Mouse (Mus musculus) gastrocnemius, adult 8-10 months (tissue): ENCODE data around the gene Poc1a. TPM values are rescaled to one million over a fixed set of nuclear protein-coding genes. Genes with fewer than 3 reads are reported as not detected.

Source experiments
- DNase-seq, 2 experiments: peaks; one replicate each; pipeline ENCODE4 v3.0.0; 2022; ENCODE audit warnings: low spot score in 2 of 2
- total RNA-seq, 4 experiments: library from RNA; stranded (reverse); gene quantifications; 2 replicates each; pipeline ENCODE4 v1.2.4; 2022

Poc1a gene
- total RNA-seq, 4 experiments from 2014 or later = 0.99 to 1.7 (median 1.3) TPM

DNA sequence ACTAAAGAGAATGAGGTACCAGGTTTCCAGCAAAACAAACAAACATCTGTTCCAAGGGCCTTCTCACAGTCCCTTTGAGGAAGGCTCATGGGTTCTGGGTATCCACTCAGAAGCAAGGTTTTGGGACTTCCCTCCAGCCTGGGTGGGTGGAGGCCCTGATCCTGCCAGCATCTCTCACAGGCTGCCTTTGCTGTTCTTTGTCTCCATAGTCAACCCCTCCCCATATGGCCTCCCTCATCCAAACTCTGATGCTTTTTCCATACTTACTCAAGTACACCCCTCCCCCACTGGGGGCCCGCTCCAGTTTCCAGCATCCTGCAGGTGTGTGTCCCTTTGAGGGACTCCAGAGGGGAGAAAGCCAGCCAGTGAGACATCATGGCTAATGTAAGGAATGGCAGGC is 85.3 kb downstream of the Poc1a start:
- no peak for DNase-seq

DNA sequence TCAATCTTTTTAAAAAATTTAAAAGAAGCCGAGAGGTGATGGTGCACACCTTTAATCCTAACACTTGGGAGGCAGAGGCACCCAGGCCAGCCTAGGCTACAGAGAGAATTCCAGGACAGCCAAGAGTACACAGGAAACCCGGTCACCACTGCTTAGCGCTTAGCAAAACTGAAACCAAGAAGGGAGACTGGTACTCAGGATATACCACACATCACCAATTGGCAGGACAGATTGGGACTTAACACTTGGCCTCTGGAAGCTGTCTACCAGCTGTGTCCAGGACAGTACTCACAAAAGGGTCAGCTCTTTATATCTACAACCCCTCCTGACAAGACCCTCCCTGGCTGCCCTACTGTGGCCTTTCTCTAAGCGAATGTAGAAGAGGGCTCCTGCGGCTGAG is 86.1 kb downstream of the Poc1a start:
- no peak for DNase-seq

DNA sequence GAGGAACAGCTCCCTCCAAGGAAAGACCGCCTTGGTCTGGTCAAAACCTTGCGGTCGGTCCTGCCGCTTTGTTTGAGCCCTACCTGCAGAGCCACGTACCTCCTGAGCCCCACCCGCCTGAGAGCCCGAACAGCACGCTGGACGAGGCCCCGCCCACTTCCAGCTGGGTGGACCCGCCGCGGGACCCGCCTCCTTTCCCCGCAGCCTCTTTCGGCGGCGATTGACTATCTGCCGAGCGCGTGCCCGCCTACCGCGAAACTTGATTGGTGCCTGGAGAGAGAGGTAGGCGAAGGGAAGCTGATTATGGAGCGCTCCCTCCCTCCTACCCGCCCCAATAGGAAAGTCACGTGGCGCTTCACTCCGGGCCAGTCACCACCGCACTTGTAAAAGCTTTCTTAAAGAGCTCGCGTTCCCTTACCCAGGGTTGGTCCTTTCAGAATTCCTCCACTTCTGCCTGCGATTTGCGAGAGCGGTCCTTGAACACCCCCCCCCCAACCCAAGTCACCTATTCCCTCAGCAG is 86.8 kb downstream of the Poc1a start:
- DNase-seq = peak; percentile 97 to 98

DNA sequence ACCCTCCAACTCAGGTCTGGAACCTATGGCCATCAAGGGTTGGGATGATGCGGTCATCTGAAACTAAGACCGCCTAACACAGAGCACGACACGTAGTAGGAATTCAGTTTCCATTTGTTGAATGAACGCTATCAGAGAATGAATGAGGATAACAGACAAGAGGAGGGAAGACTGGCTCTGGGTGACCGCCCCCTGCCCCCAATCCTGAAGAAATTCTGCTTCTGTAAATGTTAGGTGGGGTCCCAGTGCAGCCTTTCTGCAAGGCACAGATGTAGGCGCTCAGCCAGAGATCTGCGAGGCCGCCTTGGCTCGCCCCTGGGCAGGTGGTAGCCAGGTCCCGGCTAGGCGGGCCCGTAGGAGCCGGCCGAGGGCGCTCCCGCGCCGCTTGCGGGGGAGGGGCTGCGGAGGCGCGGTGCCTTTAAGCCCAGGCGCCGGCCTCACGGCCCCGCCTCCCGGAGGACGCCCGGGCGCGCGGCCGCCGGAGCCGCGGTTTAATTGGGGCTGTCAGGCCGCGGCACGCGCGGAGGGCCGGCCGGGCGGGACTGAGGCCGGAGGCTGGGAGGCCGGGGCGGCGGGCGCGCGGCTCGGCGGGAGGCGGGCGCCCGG is 87.4 kb downstream of the Poc1a start, which contains the start of gene Dusp7:
Gene Dusp7 (plus strand): TSS at position 521 of the 606 bp plus-strand sequence.
- peak; percentile 79 to 88 for DNase-seq

DNA sequence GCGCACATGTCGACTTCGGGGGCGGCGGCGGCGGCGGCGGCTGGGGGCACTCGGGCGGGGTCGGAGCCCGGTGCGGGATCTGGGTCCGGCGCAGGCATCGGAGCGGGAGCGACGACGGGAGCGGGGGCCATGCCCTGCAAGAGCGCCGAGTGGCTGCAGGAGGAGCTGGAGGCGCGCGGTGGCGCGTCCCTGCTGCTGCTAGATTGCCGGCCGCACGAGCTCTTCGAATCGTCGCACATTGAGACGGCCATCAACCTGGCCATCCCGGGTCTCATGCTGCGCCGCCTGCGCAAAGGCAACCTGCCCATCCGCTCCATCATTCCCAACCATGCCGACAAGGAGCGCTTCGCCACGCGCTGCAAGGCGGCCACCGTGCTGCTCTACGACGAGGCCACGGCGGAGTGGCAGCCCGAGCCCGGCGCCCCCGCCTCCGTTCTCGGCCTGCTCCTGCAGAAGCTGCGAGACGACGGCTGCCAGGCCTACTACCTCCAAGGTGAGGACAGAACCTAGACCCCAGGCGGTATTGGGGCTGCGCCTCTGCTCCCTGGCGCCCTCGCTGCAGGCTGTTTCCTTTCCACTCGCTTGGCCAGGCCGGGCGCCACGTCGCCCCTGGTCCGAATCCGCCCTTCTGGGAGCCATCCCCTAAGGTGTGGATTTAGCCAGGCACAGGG is 88.1 kb downstream of the Poc1a start:
- peak; percentile 36 to 49 for DNase-seq

DNA sequence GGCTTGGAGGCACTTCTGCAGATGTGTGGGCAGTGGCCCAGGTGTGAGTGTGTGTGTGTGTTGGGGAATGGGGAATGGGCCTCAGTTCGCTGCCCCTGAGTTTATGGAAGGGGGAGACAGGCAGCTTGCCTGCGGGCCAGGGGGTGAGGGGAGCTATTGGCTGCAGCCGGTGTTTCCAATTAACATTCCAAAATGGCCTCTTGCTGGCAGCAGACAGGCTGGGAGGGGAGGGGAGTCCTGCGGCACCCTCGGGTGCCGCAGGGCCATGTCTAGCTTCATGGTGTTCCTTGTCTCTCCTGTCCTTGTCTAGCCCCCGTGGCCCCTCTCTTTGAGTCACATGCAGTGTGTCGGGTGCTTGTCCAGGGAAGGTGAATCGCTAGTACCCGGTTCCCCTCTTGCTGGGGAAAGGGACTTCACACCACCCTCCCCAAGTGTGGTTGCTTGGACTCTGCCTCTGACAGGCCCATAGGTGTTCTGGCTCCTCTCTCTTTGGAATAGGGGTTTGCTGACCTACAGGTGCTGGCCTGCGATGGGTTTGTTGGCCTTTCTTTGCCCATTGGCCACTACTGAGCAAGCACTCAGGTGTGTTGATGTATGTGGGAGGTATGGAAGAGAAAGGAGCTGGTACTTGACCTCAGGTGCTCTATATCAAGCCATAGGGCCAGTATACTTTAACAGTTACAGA is 89.1 kb downstream of the Poc1a start:
- no peak for DNase-seq

DNA sequence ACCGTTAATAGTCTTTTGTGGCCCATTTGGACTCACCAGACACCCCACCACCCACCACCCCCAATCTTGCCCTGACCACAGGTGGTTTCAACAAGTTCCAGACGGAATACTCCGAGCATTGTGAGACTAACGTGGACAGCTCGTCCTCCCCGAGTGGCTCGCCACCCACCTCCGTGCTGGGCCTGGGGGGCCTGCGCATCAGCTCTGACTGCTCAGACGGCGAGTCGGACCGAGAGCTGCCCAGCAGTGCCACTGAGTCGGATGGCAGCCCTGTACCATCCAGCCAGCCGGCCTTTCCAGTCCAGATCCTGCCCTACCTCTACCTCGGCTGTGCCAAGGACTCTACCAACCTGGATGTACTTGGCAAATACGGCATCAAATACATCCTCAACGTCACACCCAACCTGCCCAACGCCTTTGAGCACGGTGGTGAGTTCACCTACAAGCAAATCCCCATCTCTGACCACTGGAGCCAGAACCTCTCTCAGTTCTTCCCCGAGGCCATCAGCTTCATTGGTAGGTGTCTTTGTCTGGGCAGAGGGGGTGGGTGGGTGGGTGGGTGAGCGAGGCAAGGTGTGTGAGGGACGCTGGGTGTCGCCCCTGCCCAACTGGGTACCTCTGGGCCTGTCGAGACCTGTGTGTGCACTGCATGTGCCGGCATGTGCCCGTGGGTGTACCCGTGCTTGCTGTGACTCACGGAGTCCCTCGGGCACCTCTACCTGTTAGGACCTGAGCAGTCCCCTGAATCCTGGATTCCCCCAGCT is 89.9 kb downstream of the Poc1a start:
- DNase-seq = no peak

DNA sequence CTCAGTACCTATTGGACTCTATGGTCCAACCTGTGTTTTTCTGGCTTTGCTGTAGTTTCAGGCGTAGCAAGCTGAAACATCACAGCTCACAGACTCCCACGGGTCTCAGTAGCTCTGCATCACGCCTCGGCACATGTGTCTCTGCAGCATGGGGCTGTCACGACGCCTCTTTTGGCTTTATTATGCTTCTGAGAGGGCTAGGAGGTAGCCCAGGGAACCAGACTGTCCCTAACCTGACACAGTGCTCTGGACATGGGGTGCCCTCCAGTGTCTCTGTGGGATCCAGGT is 90.5 kb downstream of the Poc1a start:
- no peak for DNase-seq

DNA sequence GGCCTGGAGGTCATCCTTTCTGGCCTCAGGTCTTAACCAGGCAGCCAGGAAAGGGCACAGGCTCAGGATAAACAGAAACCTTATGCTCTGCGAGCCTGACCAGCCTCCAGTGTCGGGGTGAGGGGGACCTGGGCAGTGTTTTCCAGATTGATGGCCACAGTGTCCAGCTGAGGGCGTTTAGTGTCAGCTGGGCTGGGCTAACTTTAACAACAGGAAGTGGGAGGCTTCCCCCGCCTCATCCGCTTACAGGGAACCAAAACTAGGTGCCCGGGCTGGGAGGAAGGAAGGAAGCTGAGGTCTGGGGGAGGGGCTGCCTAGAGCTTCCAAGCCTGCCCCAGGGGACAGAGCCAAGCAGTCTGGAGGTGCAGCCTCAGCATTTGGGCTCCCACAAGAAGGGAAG is 90.9 kb downstream of the Poc1a start:
- peak; percentile 85 to 90 for DNase-seq

DNA sequence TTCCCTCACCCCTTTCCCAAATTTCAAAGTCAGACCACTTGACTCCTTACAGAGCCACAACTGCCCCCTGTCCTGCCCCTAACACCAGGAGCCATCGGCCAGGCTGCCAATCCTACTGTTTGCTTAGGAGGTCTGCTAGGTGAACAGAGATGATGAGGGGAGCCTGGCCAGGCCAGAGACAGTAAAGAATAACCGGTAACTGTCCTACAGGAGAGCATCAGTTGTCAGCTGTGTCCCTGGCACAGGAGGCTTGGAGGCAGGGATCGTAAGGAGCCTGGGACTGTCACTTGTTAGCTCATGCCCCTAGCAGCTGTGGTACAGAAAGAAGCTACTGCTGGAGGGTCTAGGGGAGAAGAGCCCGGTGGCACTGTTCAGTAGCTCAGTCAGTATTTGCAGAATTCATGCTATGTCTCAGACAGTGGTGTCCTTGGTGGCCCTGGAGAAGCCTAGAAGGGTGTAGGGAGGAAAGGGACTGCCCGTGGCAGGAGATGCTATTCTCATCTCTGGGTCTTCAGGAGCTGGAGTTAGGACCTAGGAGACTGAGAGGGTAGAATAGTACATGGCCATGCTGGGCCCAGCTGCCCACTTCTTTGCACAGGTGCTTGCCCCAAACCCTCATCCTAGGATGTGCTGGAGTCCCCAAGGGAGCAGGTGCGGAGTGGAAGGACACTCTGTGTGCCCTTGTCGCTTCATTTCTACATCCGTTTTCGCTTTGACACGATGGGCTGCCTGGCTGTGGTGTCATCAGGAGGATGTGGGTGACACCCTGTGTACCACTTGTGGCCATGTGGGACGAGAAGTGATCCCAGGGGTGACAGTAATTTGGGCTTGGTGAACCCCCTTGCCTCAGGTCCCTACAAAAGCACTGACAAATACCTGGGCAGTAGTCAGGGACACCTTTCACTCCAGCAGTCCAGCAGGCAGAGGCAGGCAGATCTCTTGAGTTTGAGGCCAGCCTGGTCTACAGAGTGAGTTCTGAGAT is 91.9 kb downstream of the Poc1a start:
- no peak for DNase-seq

DNA sequence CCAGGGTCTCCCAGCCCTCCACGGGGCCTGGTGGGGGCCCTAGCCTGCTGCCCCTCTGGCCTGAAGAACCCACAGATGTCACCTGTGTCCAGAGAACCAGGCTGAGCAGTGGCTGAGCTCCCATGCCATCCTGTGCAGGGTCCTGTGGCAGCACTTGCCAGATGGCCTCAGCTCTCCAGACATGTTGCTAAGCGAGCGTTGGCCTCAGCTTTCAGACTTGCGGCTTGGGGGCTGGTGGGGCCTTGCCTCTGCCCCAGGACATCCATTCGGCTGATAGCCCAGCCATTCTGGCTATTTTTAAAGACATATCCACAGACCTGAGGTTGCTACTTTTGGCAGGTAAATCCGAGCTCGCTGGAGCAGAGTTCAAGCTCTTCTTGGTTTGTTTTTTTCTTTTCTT is 93.1 kb downstream of the Poc1a start:
- DNase-seq = no peak

DNA sequence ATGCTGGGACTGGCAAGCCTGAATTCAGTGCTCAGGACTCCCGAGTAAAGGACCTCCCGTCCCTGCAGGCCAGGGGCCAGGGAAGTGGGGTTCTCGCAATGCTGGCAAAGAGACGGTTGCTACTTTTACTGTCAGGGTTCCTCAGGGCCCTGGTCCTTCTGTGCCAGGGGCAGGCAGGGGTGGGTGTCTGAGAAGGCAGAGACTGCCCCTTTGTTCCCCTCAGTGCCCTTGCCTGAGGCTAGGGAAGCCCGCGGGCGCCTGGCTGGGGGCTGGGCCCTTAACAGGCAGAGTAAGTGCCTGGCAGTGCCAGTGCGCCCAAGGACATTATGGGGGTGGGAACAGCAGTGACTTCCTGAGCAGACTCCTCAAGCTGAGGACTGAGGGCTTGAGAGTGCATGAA is 96.4 kb downstream of the Poc1a start:
- DNase-seq = no peak

DNA sequence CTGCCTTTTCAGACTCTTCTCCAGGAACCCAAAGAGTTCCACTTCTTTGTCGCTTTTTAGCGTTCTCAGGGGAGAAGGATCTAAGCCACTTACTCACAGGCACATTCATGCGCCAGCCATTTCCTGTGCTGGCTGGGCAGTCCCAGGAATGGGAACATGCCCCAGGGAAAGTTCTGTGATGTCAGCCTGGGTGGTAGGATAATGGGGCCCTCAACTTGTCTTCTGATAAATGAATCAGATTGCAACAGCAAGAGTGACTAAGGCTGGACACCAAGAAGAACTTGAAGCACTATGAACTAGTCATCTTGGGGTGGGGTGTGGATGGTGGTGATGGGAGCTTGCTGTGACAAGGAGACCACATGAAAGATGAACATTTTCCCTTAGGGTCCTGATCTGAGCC is 97.2 kb downstream of the Poc1a start:
- no peak for DNase-seq

DNA sequence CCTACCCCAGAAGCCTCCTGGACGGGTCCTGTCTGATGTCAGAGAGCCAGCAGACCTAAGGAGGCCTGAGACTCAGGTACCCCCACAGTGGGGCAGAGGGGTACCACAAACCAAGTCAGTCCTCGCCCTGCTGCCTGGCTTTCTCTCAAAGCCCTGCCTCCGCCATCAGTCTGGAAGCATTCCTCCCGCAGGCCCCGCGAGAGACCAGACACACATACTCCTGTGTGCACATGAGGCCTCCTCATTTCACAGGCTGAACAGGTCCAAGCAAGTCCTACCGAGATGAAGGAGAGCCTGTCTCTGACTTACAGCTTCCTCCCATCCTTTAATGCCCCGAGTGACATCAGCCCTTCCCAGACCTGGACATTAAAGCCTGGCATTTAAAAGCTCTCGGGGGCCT is 97.9 kb downstream of the Poc1a start:
- no peak for DNase-seq

DNA sequence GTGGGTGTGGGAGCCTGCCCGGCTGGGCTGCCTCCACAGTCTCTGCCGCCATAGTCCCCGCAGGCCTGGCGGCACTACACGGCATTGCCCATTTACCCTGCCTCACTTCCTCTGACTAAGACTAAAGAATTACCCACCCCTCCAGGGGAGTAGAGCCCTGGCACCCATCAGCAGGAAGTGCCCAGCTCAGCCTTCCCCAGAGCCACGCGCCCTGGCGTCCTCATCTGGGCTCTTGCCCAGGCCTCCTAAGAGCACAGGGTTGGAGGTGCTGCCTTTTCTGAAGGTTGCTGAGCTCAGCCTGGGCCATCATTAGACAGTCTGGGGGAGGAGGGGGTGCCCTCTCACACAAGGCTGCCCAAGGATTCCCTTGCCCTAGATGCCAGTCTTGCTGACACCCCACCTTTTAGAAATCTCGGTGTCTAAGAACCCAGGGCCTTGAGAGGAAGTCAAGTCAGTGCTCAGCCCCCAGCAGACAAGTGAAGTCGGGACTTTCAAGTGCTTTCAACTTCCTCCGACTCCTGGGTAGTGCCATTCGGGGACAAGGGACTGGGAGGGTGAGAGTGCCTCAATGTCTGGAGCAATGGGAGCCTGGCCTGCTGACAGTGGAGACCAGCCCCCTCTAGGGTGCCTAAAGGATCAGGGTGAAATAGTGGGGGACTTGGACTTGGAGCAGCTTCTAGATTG is 105.5 kb downstream of the Poc1a start:
- peak; percentile 46 to 74 for DNase-seq

DNA sequence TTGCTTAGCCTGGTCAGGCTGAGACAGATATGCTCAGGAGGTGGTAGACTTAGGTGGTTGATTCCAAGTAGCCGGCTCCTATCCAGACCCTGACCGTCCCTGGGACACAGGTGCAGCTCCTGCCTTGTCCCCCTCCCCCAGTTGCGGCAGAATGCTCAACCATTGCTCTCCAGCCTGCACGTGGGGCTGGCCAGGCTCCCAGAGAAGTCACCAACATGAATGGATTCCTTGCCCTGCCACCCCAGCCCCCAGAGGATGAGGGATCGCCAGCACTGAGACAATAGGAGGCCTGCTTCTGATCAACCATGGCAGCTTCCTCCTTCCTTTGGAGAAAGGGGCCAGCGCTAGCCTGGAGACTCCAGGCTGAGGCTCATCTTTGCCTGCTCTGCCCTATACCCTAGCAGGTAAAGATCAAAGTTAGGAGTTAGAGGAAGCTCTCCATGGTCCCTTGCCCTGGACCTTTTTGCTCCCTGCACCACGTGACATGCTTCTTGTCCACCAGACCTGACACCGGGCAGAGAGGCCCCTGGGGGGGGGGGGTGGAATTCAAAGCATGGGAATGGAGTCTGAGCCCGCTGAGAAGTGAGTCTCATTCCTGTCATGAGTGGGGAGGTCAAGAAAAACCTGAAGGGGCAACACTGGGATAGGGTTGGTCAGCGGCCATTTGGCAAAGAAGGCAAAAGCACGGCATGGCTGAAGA is 112.1 kb downstream of the Poc1a start:
- no peak for DNase-seq

DNA sequence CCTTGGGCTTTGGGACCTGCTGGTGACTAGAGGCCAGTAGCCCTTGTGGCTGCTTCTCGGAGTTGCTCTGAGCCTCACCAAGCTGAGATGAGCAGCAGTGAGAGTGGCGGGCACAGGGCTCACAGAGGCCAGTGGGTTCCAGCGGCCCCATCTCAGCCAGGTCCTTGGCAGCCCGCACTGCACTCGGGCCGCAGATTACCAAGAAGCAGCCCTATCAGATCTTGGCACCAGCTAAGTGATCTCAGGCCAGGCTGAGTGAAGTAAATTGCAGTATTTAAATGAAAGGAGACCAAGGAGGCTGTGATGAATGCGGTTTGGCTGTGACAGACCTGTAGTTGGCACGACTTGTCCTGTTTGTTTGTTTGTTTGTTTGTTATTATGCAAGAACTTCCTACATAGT is 112.7 kb downstream of the Poc1a start:
- no peak for DNase-seq

DNA sequence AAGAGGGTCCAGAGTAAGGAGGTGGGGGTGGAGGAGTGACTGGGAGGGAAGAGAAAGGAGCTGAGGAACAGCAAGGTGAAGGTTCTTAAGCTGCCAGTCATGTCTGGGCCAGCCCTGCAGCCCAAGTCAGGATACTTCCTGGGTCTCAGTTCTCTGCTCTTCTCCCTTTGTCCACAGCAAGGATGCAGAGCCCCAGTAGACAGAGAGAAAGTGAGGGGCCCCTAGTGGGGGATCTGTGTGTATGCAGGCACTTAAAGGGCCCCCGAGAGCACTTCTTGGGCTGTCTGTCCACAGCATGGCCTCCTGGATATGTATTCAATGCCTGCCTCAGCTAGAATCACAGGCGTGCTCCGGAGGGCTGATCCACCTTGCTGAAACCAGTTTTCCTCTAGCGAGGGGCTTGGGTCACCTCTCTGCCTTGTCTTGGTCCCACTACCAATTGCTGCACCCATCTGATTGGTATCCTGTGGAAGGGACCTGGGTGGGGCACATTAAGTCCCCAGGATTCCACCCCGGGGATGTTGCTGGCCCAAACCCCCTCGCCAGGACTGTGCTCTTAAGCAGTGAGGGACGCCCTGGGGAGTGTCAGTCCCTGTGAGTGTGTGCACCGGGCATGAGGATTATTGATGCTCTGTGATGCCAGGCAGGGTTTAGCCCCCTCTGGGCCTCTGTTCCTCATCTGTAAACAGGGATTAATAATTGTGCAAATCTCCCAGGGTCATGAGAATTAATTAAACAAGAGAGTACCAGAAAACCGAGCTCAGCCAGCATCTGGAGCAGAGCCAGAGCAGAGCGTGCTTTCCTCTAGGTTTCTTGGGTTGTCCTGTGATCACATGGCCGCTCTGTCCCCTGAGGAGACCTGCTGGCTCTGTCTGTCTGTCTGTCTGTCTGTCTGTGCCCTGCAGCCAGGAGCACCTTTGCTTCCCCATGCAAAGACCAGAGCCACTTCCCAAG is 114.1 kb downstream of the Poc1a start:
- no peak for DNase-seq
